Mouse (Mus musculus): ENCODE measurements around the gene Paqr7. TPM values are rescaled to one million over a fixed set of nuclear protein-coding genes. Genes with fewer than 3 reads are reported as not detected.

The Paqr7 gene
- polyA plus RNA-seq, 1 experiment from 2014 or later: 6.7 TPM

- H3K9me3 ChIP-seq: no peaks in the 10 kb centered on the region
- H3K36me3 ChIP-seq: peaks cover 49% of the 10 kb centered on the region
- H3K27me3 ChIP-seq: no peaks in the 10 kb centered on the region
- peak overlapping the region; percentile 74 for H3K27ac ChIP-seq
- peaks cover 35% of the 10 kb centered on the region for H3K4me1 ChIP-seq
- no peak overlapping the region for H3K4me3 ChIP-seq
- H3K4me2 ChIP-seq: peak overlapping the region; percentile 20; the same call in 1 of the 2 replicates
- WGBS: 52% methylated on average over 9 of the region's 9 CpGs
- H3K9ac ChIP-seq: no peak overlapping the region
- ATAC-seq (ENCODE audit: borderline replicate concordance, extremely low read depth, low FRiP score, low TSS enrichment): no peak
Observed at GRCm38 (mm10) chr4:134546814-134547705, 50.6 kb downstream of the Paqr7 start.

GRCm38 (mm10) chr4:134548169-134548938 lies 51.9 kb downstream of the Paqr7 start:
- Histone ChIP-seq H3K4me2 (no peak overlapping the region), H3K9me3 (no peaks in the 10 kb centered on the region), H3K27ac (0 out of 2 replicates have a peak overlapping the region, but pooled peaks have one; percentile 33), H3K36me3 (peaks cover 38% of the 10 kb centered on the region), H3K9ac (no peak overlapping the region), H3K4me1 (peaks cover 41% of the 10 kb centered on the region), H3K27me3 (no peaks in the 10 kb centered on the region), H3K4me3 (no peak overlapping the region)
- WGBS: 58% methylated on average over 18 of the region's 18 CpGs
- no peak for ATAC-seq (ENCODE audit: borderline replicate concordance, extremely low read depth, low FRiP score, low TSS enrichment)

DNA sequence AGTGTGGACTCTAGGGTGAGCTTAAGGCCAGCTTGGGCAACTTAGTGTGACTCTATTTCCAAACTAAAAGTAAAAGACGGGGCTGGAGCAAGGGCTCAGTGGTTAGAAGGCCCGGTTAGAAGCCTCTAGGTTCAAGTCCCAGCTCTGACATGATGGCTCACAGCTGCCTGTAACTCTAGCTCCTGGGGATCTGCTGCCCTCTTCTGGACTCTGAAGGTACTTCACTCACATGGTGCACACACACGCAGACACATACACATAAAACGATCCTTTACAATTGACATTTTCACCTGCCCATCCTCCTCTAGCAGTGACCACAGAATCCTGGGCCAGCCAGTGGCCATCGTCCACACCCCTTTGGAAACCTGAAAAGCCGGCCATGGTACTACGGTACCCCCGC lies 53.4 kb downstream of the Paqr7 start:
- Histone ChIP-seq H3K27me3 (no peaks in the 10 kb centered on the region), H3K4me3 (no peak overlapping the region), H3K4me2 (no peak overlapping the region), H3K36me3 (peaks cover 28% of the 10 kb centered on the region), H3K27ac (no peak overlapping the region), H3K4me1 (peaks cover 41% of the 10 kb centered on the region), H3K9me3 (no peaks in the 10 kb centered on the region), H3K9ac (no peak overlapping the region)
- no peak for ATAC-seq (ENCODE audit: borderline replicate concordance, extremely low read depth, low FRiP score, low TSS enrichment)
- 98% methylated on average over 8 of the region's 8 CpGs for WGBS

- ATAC-seq (ENCODE audit: borderline replicate concordance, extremely low read depth, low FRiP score, low TSS enrichment): peak; percentile 88
- peaks cover 38% of the 10 kb centered on the region for H3K4me1 ChIP-seq
- WGBS: 0% methylated on average over 66 of the region's 67 CpGs
- H3K27ac ChIP-seq: peak within 1 kb of the TSS; percentile 83
- H3K9me3 ChIP-seq: no peaks in the 10 kb centered on the region
- H3K36me3 ChIP-seq: peaks cover 18% of the 10 kb centered on the region
- H3K27me3 ChIP-seq: no peaks in the 10 kb centered on the region
- peak within 1 kb of the TSS; percentile 80 for H3K4me2 ChIP-seq
- H3K4me3 ChIP-seq: peak within 1 kb of the TSS; percentile 73
- peak within 1 kb of the TSS; percentile 93 for H3K9ac ChIP-seq
Observed at GRCm38 (mm10) chr4:134551494-134552316, 55.2 kb downstream of the Paqr7 start, which contains the start of gene Selenon. TSS of gene Selenon (minus strand) at chr4:134552166.

GRCm38 (mm10) chr4:134553631-134554030 lies 57.1 kb downstream of the Paqr7 start:
- Histone ChIP-seq H3K36me3 (peaks cover 9% of the 10 kb centered on the region), H3K9me3 (no peaks in the 10 kb centered on the region), H3K9ac (no peak overlapping the region), H3K4me1 (peaks cover 29% of the 10 kb centered on the region), H3K27me3 (no peaks in the 10 kb centered on the region), H3K4me3 (no peak overlapping the region), H3K27ac (no peak overlapping the region), H3K4me2 (no peak overlapping the region)
- 69% methylated on average over 1 of the region's 1 CpGs for WGBS
- ATAC-seq (ENCODE audit: borderline replicate concordance, extremely low read depth, low FRiP score, low TSS enrichment): no peak

GRCm38 (mm10) chr4:134555956-134556580 lies 59.6 kb downstream of the Paqr7 start:
- Histone ChIP-seq H3K4me1 (peaks cover 19% of the 10 kb centered on the region), H3K36me3 (no peaks in the 10 kb centered on the region), H3K9me3 (no peaks in the 10 kb centered on the region), H3K27ac (no peak overlapping the region), H3K4me2 (no peak overlapping the region), H3K27me3 (no peaks in the 10 kb centered on the region), H3K9ac (no peak overlapping the region), H3K4me3 (no peak overlapping the region)
- WGBS: 67% methylated on average over 8 of the region's 8 CpGs
- no peak for ATAC-seq (ENCODE audit: borderline replicate concordance, extremely low read depth, low FRiP score, low TSS enrichment)

DNA sequence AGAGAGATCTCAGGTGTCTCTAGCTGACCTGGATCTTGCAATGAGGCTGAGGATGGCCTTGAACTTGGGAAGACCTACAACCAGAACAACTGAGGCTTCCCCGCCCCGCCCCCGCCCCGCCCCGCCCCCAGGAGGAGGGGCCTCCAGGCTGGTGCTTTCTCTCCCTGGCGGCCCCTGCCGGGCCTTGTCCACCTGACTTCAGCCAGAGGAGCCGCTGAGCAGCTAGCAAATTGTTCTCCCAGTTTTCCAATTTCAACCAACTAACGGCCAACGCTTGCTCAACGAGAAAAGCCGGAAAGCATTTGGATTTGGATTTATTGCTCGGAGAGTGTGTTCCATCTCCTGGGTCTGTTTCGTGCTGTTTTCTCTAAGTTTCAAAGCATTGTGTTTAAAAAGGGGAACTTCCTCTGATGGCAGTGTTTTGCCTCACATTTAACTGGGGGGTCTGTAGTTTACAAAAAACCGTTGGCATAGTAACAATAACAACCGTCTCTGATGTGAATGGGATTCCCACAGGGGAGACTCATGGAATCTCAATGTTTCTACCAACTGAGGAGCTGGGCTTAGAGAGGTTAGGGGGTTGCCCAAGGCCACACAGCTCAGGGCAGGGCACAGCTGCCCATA lies 61.2 kb downstream of the Paqr7 start:
- Histone ChIP-seq H3K9me3 (no peaks in the 10 kb centered on the region), H3K27me3 (no peaks in the 10 kb centered on the region), H3K4me3 (no peak overlapping the region), H3K4me1 (peaks cover 9% of the 10 kb centered on the region), H3K4me2 (no peak overlapping the region), H3K9ac (no peak overlapping the region), H3K36me3 (no peaks in the 10 kb centered on the region), H3K27ac (no peak overlapping the region)
- no peak for ATAC-seq (ENCODE audit: borderline replicate concordance, extremely low read depth, low FRiP score, low TSS enrichment)
- 16% methylated on average over 16 of the region's 16 CpGs for WGBS

DNA sequence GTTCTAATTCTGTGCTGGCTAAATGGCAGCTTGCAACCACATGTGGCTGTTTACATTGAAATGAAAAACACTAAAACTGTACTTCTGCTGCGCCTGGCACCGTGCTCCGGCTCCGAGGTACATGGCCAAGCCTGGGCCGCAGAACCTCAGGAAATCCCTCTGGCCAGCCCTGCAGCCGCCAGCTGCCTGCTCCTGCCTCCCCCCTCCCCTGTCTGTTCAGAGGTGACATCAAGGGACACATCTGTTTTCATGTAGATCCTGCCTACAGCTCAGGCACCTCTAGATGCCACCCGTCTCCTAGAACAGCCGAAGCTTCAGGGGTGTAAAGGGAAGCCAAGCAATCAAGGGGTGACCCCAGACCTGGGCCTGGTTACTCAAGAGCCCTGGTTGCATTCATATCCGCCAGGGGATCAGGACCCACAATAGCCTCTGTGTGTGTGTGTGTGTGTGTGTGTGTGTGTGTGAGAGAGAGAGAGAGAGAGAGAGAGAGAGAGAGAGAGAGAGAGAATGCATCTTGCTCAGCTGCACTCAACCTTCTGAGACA lies 62.1 kb downstream of the Paqr7 start:
- Histone ChIP-seq H3K9ac (no peak overlapping the region), H3K4me2 (no peak overlapping the region), H3K36me3 (no peaks in the 10 kb centered on the region), H3K4me3 (no peak overlapping the region), H3K9me3 (no peaks in the 10 kb centered on the region), H3K4me1 (peaks cover 9% of the 10 kb centered on the region), H3K27ac (no peak overlapping the region), H3K27me3 (no peaks in the 10 kb centered on the region)
- peak; percentile 64; the same call in 1 of the 2 replicates for ATAC-seq (ENCODE audit: borderline replicate concordance, extremely low read depth, low FRiP score, low TSS enrichment)
- 40% methylated on average over 9 of the region's 9 CpGs for WGBS

GRCm38 (mm10) chr4:134559154-134559553 lies 62.7 kb downstream of the Paqr7 start:
- Histone ChIP-seq H3K9ac (no peak overlapping the region), H3K4me3 (no peak overlapping the region), H3K4me2 (no peak overlapping the region), H3K4me1 (peaks cover 9% of the 10 kb centered on the region), H3K27ac (no peak overlapping the region), H3K9me3 (no peaks in the 10 kb centered on the region), H3K27me3 (no peaks in the 10 kb centered on the region), H3K36me3 (no peaks in the 10 kb centered on the region)
- WGBS: 69% methylated on average over 7 of the region's 7 CpGs
- ATAC-seq (ENCODE audit: borderline replicate concordance, extremely low read depth, low FRiP score, low TSS enrichment): no peak
